Mouse (Mus musculus) spleen, adult 12 weeks (tissue): Measurements from ENCODE around the gene Tbc1d16.

ENCODE experiments used
- DNase-seq: peaks from one replicate; pipeline ENCODE4 v3.0.0; 2022; ENCODE audit warnings: low spot score

The Tbc1d16 gene

DNA sequence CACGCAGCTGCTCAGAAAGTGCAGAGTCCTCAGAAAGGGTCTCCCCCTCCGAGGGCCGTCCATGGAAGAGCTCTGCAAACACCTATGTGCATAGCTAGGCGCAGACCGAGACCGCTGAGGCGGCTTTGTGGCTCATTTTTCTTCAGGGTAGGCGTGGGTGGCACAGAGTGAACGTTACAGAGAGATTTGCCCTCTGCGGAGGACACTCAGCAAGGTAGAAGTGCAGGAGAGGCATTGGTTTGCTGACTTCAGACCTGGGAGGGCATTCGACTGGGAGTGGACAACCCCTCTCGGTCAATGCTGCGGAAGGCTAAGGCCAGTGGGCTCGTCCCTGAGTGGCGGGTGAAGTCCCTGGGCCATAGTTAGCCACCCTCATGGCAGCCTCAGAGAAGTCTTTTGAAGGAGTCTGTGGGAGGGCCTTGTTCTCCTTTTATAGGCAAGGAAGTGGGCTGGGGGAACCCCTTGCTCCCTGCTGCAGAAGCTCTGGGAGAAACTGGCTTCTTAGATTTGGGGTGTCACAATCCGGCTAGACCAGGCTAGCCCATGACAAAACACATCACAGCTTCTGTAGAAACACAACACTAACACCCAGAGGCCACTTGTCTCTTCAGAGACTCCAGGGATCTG lies 84.8 kb downstream of the Tbc1d16 start:
- DNase-seq = no peak

DNA sequence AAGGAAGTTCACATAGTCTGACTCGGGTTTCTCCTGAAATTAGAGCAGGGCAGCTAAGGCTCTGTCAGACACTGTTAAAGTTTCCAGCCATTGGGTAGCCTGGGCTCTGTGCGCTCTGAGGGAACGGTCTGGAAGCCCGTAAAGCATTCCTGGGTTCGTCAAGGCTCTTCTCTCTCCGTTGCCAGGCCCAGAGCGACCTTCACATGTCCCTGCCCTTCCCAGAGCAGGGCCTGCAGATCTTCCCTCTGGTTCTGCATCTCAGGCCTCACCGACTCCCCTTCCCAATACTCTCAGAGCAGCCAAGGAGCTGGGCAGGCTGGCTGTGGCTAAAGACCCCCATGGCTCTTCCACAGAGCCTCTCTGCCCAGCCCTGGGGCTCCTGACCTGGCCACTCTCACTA lies 85.7 kb downstream of the Tbc1d16 start:
- no peak for DNase-seq

DNA sequence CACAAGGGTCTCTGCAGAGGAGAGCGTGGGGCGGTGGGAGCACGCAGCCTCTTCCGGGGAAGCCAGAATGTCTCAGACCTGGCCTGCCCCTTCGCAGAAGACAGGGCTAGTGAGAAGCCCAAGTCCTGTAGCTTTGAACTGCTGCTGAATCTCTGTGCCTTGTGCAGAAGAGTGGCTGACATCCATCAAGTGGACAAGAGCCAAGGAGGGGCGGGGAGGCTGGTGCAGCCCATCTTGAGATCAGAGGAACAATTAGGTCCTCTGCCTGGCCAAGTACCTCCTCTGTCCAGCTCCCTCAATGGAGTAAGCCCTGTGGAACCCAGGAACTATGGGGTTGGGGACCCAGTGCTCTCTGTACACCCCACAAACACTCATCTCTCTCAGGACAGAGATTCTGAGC lies 89.3 kb downstream of the Tbc1d16 start:
- DNase-seq = no peak

DNA sequence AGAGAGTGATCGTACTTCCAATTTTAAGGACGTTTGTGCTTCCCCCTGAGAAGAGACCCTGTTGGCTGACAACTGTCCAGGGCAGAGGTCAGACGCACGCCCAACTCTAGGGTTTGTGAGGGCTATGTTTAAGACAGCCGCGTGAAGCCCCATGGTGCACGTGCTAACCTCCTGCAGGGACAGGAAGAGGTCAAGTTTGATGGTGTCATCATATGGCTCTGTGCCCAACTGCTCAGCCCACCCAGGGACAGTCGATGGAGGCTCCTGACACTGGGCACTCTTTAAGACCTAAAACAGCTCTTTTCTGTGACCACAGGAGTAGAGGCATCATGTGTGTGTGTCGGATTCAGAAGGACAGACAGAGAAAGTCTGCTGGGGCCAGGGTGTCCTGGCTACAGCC lies 90.1 kb downstream of the Tbc1d16 start:
- no peak for DNase-seq

DNA sequence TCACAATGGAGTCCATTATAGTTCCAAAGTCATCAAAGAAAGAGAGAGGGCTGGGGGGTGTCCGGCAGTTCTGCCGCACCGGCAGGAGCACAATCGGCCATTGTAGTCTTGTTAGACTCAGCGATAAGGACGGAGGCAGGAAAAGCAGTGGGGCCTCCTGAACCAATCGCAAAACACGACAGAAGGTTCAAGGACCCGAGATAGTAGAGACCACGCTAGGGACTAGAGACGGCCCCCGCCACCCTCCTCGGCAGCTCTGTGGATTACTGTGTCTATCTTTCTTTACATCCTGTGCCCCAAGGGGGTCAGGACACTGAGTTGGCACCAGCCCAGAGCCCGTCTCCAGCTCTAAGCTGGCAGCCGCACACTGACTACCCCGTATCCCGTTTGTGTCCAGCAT lies 93.7 kb downstream of the Tbc1d16 start:
- no peak for DNase-seq

DNA sequence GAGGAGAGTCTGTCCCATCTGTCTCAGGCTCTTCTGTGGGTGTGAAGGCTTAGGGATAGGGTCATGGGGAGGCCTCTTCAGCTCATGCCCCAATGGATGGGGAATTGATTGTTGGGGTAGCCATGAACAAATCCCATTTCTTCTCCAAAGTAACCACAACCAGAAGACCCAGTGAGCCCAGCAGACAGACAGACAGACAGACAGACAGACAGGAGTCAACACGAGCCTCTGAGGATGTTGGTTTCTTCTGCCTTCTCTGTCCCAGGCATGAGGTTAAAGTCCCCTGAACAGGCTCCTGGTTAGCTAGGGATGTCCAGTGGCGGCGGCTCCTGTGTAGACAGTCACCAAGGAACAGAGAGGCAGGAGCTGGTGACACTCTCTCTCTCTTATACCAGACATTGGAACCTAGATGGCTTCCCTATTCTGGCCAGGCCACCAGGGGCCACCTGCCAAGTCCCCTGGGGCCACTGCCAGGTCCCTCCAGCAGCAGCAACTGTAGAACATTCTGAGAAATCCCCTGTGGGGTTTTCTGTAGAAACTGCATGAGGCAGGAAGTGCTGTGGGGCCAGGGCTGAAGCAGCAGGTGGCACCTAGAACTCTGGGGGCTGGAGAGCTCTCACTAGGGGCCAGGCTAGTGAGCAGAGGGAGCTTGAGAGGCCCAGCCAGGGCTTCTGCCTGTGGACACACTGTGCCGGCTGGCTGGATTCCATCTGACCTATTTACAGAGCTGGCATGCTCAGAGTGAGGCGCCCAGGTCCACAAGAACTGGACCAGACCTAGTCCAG lies 94.7 kb downstream of the Tbc1d16 start:
- DNase-seq = peak; percentile 39

DNA sequence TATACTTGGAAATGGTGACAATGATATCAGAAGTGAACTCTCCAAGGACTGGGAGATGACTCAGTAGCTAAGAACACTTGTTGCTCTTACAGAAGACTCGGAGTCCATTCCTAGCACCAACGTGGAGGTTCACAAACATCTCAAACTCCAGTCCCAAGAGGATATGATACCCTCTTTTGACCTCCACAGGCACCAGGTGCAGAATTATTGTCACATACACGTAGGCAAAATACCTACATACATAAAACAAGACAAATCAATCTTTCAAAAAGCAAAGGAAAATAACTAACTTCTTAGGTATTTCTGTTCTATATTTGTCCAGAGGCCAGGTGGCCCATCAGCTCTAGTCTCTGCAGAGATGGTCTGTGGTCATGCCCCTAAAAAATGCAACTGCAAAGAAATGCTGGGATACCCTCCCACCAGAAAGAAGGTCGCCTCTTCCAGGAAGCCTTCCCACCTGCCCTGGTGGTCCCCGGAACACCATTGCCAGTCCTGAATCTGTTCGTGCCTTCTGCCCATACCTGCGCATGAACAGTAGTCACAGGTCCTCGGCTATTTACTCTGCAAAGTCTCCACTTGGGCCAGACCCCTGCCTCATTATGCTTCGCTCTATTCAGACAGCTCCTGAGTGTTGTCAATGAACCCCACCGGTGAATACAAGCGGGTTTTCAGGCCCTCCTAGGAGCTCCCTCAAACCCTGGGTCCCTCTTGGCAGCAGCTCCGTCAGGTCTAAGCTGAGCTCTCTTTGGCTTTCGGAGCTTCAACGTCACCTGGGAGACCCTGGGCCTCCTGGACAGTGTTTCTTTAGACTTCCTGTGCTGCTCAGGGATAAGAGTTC lies 95.9 kb downstream of the Tbc1d16 start:
- DNase-seq = no peak

DNA sequence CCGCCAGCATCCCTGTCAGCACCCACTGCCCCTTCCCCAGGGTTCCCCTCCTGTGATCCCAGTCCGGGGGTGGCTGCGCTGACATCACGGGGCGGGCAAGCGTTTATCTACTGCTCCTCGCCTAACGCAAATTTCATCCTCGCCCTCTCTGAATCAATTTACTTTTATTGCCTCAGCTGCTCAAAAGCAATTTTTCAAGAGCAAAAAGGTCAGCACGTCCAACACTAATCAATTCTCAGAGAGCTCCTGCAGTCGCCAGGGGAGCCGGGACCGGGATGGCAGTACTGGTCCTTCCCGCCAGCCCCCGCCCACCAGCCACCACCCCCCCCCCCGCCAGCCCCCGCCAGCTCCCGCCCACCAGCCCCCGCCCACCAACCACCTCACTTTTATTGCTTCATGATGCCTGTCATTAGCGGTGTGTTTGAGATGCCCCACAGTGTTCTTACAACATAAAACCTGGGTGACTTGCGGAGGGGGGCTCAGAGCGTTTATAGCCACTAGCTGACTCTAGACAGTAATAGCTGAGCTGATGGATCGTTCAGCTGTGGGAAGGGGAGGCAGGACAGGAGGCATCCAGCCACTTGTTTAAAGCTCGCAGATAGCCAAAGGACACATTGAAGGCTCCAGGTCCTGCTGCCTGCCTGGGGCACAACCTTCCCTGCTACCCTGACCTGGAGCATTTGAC lies 98.1 kb downstream of the Tbc1d16 start:
- no peak for DNase-seq

DNA sequence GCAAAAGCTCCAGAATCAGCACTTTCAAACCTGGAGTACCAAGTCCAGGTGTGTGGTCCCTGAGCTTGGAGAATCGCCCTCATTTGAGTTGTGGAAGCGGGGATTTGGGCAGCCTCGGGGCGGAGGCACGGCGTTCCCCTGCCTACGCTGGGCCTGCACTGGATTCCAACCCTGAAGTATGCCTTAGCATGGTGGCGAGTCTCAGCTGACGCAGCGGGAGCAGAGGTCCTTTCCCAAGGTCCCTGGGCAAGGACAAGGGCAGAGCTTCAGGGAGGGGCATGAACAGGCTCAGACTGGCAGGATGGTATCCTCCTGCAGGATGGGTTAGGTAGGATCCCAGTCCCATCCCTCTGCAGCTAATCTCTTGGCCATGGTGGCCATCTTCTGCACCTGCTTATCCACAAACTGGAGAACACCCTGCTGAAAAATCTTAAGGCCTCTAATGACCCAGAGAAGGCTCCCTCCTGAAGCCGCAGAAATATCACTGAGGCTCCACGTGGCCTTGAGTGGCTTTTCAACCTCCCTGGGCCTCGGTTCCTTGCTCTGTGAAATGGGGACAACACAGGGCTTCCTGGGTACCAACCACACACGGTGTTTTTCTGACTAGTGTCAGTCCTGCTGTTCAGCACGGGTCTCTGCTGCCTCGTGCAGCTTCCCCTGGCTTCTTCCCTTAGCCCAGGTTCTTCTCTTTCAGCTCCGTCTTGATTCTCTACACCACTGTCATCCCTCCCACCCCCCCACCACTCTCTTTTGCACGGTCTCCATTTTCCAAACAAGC lies 98.8 kb downstream of the Tbc1d16 start:
- no peak for DNase-seq

DNA sequence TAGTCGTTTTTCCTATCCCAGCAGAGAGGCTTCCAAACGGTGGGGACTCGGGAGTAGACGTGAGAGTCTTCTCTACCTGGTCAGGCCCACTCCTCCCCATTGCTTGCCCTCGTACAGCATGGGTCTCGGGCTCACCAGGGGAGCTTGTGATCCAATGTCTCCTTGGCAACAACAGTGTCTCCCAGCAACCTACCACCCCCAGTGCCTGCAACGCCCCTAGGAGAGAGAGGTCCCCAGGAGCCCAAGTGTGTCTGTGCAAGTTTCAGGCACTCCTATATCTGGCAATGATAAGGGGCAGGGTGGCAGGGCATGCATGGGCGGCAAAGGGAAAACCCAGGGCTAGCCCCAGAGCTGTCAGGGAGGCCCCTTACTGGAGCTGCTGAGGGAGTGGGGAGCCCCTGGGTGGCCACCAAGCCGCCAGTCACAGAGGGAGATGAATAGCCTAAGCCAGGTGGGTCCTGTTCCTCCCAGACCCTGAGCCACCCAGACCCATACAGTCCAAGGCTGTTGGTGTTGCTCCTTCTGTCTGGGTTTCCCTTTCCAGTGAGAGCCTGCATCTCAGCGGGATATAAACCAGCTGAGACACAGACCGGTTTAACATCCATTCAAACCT lies 99.5 kb downstream of the Tbc1d16 start:
- DNase-seq = no peak

DNA sequence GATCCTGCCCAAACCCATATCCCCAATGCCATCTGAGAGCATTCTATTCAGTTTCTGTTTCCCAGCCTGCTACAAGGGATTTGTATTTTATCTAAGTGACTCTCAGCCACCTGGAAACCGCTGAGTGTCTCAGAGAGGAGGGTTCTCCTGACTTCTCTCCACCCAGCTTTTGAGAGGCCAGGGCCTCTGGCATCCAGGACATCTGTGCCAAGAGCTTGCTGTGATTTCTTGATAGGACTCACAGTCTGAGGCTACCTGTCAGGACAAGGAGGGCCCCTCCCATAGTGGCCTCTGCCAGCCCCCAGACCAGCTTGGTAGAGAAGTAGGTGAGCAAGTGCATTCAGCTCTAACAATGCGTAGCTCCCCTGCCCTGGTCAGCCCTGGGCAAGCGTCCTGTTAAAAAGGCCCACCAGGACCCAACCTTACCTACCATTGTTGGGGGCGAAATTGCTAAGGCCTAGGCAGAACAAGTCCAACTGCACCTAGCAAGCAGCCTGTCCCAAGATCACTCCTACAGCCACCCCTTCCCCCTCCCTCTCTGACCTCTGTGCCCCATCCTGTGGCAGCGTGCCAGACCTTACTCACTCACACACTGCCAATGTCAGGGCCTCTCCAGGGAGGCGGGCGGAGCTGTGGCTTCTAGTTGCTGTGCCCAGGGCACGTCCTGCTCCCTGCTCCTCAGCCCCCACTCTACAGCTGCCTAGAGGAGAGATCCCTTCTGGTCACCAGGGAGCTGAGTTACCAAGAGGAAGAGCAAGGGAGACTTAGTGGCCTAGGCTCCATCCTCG lies 100.4 kb downstream of the Tbc1d16 start:
- DNase-seq = peak; percentile 22

DNA sequence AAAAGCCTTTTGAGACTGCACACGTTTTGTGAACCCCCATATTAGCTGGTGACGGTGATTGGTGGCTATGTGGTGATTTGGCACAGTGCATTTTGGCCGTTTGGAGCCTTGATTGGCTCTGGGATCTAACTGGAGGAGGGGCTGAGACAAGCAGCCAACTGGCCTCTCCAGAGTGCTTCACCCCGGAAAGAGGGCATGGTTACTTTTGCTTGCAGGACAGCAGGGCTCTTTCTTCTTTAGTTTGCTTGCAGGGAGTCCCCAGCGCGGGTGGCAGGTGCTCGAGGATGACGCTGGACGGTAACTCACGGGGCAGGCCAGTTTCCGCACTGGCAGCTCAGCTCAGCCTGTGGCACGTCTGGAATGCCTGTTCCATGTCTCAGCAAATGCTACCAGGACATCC lies 101.2 kb downstream of the Tbc1d16 start:
- no peak for DNase-seq

DNA sequence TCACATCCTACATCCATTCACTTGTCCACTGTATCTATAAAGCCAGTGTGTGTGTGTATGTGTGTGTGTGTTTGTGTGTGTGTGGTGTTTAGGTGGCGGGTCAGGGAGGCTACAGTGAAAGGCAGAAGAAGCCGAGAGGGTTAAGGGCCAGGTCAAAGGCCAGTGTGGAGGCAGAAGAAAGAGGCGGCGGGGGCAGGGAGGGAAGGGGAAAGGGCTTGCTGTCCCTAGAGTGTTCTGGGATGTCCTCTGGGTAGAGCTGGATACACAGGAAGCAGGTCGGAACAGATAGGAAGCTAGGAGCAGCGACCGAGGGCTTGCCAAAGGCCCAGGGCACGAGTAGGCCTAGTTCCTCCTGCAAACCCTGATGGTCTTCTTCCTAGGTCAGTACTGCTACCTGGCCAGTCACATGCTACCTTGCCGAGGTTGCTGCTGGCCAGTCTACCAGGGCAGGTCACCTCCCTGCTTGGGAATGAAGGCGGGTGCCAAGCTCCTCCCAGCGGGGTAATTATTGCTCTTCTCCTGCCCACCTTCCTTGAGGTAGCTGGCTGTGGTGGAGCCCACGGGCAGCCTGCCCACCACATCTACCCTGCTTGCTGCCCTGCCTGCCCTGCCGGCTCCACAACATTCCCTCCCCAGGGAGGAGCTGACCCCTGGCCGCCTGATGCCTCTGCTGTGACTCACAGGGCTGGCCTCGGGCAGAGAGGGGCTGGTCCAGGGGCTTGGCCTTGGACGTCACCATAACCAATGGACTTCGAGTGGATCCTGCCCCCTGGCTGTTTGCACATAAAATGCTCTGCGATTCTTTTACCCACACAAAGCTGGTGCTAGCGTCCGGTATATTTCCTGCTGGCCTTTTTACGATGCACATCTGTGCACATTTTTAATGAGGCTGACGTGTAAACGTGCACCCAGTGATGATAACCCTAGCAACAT lies 102.1 kb downstream of the Tbc1d16 start:
- DNase-seq = no peak

DNA sequence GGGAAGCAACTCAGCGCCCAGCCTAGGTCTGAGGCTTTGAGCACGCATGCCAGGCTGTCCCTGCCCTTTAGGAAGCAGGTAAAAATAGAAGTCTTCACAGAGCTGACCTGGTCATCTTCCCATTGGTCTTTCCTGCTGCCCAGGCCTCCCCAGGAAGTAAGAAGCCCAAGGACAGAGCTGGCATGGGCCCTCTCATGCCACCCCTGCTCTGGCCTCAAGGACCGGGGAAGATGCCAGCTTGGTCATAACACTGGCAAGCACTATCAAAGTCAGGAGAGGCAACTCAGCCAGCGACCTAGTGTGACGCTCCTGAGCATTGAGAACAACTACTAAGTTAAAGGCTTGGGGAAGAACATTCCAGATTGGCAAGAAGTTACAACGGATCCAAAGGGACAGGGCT lies 103.8 kb downstream of the Tbc1d16 start:
- no peak for DNase-seq

DNA sequence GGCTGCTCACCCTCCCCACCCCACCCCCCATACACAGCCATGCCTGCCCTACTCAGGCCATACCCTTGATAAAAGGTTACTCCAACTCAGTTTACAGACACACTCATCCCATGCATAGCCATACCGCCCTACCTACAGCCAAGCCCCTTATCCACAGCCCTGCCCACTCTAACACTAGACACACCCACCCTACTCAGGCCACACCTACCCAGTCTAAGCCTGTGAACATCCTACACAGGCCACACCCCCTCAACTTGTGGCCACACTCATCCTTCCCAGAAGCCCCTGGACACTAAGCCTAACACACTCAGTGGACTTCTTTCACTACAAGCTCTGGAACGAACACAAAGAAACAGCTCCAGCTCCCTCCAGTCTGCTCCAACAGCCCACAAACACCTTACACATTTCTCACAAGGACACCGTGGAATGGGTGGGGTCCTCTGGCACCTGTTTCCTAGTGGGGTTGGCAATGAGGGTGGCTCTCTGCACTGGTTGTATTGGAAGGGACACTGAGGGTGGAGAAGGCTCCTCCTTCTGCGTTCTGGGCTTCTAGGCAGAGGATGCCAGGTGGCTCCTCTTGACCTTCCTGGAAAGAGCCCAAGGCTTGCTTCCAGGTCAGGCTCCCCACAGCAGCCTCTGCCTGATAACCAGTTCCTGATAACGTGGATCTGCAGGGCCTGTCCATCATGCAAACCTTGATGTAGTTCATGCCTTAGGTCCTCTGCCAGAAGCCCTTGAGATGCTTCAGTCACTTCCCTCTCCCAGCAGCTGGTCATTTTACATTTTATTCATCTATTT lies 104.6 kb downstream of the Tbc1d16 start:
- no peak for DNase-seq

DNA sequence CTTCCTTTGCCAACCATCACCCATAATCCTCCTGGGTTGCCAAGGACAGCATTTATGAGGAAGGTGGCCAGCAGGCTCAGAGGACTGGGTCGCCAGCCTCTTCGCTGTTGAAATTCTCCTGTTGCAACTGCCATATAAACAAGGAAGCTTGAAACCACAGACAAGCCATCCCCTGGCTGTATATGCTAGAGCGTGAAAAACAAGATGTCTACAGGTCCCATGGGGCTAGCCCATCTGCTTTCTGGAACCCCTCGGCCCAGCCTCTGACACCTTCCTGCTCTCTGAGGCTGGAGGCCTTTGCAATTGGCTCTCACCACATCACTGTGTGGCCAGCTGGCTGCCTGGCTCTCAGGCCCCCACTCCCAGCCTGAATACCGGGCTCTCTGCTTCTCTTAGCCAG lies 105.9 kb downstream of the Tbc1d16 start:
- DNase-seq = no peak

DNA sequence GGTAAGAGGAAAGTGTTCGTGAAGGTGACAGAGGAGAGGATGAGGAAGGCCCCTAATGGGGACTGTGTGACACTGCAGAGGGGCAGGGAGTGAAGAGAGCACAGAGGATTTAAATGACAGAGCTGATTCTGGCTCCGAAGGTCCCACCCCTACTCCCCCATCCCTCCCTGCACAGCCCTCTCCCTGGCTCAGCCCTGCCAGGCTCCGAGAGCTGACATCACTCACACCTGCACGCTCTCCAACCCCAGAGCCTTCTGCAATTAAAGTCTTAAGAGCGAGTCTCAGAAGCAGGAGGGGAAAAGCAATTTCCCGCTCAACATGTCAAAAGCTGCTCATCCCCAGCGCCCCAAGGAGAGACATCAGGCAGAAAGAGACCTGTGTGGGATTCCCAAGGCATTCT lies 109.4 kb downstream of the Tbc1d16 start:
- DNase-seq = no peak

DNA sequence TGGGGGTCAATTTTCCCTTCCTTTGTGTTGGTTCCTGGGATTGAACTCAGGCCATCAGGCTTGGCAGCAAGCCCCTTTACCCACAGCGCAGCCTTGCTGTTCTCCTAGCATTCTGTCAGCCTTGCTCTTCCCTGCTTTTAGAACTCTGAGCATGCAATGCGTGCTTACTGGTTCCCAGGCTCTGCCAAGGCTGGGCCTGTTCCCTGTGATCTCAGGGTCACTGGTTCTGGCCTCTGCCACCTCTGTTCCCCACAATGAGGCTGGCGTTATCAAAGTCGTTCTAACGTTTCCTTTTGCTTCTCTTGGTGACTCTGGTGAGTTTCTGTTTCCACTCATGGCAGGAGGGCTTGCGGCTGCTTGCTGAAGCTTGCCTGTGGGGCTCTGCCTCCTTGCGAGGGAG lies 110.4 kb downstream of the Tbc1d16 start:
- no peak for DNase-seq
